Mouse (Mus musculus) yolk sac, embryonic 10.5 days (tissue): ENCODE data around the gene C7.
A peak's percentile ranks its signal among the peaks of the same experiment; 100 is the strongest.
"Not testable (repeated sequence)": the region's sequence is repeated elsewhere in the genome, so short reads cannot be mapped to it uniquely, and the experiment has no call there.

Experiments
- DNase-seq: peaks from one replicate; pipeline ENCODE4 v3.0.0-alpha.2; 2017; ENCODE audit warnings: low spot score

The C7 gene

DNA sequence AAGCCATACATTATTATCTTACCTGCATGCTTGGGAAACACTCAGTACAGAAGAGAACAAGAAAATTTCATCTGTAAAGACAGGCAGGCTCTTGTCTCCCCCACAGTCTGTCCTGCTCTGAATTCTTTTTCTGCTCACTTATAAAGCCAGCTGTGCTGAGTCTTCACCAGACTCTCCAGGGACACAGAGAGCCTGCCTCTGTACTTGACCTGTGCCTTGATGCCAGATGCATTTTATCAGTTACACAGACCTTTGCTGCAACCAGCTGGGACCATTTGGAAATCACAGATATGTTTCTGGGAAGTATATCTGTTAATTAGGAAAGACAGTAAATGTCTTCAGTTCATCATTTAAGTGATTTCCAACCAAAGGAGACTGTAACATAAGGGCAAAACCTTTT is at the start of gene C7:
Gene C7, minus strand, starts transcription at position 106 of the 400 bp plus-strand sequence.
- no peak for DNase-seq

DNA sequence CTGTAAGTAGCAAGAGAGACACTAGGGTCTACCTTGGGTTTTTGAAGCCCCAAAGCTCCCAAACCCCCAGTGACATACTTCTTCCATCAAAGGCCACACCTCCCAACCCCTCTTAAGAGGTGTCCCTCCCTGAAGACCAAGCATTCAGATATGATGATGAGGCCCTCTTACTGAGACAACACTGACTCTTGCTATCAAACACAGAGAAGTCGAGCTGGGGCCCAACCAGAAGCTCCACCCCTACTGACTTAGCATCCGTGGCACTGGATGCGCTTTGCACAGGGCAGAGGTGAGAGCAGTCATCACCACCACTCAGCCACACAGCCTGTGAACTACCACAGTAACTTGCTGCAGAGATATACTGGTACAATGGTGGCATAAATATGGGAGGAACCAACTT is 49.1 kb upstream of the C7 start:
- no peak for DNase-seq

DNA sequence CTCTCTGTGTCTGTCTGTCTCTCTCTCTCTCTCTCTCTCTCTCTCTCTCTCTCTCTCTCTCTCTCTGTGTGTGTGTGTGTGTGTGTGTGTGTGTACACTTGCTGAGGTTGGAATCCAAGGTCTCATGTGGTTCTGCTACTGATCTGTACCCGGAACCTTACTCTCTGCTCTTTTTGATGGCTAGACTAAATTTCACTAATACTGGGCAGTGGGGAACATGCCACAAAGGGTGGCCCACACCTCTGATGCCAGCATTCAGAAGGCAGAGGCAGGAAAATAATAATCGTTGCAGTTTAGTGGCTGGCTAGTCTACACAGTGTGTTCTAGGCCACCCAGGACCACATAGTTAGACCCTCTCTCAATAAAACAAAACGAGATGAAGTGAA is 45.1 kb upstream of the C7 start:
- DNase-seq, result no peak

DNA sequence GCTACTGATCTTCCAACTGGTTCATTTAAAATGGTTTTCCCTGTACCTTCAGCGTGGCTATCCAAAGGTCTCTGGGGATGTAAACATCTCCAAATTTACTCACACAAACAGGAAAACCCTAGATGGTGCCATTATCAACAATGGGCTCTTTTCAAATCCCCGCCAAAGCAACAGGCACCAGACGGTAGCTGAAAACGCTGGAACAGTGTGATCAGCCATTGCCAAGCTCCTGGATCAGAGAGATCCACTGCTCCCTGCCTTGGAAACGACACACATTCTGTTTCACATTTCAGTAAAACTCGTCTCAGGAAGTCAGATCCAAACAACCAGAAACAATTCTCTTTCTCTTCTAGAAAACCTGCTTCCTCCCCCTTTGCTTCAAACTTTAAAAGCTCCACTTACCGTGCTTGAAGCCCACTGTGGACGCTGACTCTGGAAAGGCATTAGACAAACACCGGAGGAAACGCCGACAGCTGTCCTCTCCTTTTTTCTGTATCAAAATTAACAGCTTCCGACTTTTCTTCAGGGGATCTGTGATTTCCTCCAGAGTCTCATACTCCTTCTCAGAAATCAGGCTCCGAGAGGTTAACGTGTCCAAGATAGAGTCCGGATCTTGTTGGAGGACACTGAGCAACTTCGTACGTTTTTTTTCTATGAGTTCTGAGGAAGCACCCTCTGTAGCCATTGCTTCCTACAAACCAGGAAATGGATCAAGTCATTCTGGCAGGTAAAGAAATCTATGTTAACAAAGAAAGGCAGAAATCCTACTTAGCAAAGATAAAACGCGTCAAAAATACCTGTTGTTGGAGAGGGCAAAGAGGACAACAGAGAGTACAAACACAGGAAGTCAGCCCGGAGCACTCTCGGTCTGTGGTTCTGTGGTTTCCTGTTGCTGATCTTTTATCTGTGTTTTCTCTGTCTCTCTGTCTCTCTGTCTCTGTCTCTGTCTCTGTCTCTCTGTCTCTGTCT is 44.4 kb upstream of the C7 start, which contains the start of gene Card6:
Gene Card6, minus strand, starts transcription at position 854 of the 969 bp plus-strand sequence.
- DNase-seq, result peak; percentile 40

DNA sequence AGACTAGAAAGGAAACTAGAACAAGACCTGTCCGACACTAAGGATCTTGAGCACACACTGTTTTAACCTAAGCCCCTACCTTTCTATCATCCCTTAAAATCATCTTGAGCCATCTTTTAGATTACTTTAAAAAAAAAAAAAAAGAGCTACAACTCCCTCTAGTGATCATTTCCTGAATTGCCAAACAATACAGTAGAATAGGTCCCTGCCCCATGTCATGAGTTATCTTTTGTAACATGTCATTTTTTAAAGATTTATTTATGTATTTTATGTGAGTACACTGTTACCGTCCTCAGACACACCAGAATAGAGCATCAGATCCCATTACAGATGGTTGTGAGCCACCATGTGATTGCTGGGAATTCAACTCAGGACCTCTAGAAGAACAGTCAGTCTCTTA is 42.8 kb upstream of the C7 start:
- DNase-seq, result no peak

DNA sequence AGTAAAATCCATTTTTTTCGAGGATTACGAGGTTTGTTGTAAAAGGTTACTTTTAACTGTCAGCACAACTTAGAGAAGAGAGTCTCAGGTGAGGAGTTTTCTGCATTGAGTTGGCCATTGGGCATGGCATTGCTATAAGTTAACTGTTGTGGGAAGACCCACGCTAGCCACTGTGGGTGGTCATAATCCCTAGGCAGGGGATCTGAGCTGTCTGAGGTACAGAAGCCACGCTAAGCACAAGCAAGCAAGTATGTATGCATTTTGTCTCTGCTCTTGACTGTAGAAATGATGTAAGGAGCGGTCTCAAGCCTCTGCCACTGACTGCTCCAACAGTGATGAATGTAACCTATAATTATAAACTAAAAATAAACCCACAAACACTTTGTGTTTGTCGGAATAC is 42.4 kb upstream of the C7 start:
- no peak for DNase-seq

DNA sequence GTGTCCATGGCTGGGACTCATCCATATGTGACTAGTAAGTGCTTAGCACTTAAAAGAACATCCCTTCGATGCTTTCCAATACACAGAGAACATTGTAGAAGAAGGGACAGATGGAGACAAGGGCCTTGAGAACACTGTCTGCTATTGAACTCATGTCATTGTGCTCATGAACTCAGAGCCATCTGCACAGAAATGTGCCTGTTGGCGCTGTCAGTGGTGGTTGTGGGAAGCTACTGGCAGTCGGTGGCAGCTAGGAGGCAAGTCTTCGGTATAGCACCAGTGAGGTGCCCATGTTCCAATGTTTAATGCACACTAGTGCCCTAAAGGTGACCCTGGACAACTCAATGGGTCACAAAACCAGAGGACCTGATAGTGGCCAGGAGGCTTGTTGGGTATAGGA is 38.8 kb upstream of the C7 start:
- DNase-seq, result no peak

DNA sequence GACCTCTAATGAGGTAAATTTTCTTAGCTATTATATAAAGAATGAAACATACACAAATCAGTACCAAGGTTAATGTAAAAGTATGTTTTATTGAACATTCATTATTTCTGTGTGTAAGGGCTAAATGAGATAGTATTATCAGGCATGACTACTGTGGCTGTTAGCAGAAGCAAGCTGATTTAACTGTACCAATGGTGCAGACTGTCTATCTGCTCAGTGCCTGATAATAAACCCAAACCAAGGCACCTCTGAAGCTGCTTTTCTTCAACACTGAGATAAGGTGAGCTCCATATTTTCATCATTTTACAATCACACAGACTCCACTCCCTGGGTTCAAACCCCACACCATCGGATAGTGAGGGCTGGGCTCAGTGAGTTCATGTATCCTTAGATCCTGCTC is 33.8 kb upstream of the C7 start:
- no peak for DNase-seq

DNA sequence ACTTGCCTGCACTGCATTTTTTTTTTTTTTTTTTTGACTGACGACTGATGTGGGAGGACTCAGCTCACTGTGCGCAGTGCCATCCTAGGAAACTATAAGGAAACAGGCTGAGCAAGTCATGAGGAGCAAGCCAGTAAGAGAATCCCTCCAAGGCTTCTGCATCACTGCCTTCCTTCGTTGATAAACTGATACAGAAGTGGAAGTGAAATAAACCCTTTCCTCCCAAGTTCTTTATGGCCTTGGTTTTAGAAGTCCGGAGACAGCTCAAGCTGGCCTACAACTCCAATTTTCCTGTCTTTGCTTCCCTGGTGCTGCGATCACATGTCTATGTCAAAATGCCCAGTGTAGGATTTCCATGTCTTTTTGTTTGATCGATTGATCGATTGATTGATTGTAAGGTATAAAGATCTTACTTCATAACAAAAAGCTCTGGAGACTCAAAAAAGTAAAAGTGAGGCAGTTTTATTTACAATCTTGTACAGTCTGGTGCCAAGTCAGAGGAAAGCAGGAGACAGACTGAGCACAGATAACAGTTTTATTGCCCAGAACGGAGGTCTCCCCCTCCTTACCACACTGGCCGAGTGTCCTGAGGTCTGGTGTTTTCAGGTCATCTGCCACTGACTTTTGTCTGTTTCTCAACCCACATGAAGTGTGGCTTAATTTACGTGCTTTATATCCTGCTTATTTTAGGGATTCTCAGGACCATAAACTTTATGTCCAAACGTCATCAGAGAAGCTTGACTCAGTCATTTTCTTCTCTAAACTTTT is 32.2 kb upstream of the C7 start:
- no peak for DNase-seq

DNA sequence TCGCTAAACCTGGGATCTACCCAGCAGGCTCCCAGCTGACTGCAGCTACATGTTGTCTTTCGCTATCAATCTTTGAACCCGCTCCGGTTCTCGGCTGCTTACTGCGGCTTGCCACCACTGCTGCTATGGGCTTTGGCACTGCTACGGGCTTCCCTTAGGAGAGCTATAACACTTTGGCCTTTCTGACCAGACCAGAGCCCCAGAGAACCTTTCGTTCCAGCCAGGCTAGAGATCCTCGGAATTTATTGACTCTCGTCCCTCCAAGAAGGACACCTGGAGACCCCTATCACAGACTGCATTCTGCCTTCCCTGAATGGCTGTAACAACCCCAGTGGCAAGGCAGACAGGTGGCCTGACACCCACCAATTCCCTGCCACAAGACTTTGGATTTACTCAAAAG is 26.6 kb upstream of the C7 start:
- DNase-seq, result no peak

DNA sequence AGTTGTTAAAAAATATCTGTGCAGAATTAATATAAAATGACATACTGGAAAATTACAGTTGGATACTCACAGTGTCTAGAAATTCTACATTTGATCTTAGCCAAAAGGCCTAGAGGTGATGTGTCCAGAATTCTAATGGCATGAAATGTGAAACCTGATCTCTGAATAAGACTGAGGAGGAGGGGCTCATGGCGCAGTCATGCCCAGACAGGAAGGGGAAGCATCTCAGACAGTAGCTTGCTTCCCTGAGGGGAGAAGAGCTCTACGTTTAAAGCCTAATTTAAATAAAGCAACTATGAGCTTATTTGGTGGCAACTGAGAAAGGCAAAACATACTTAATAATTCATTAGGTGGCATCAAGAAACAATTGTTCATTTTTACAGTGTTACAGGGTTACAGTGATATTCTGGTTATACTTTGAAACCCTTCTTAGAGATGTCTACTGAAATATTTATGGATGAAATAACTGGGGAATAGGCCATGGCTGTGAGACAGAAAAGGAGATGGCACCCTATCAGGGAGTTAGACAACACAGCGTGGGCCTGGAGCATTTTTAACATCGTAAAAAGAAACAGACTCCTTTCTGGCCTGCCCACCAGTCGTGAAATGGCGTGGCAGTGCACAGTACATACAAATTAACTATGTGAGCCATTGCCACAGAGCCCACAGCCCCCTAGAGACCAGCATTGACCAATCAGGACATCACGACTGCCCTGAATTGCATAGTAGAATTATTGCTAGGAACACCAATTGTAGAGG is 25.5 kb upstream of the C7 start:
- no peak for DNase-seq

DNA sequence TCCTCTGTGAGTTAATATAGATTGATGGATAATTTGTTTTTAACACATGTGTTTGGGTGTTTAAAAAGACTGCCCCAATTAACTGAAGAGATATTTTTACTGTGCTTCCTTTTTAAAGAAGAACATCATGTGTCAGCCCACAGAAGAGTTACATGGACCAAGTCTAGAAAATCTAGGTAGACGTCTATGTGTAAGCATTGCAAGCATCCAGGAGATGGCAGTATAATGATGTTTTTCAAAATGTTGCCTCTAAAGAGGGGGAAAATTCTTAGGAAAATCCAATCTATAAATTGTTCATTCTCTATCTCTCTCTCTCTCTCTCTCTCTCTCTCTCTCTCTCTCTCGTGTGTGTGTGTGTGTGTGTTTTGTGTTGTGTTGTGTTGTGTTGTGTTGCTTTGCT is 22.6 kb upstream of the C7 start:
- no peak for DNase-seq

DNA sequence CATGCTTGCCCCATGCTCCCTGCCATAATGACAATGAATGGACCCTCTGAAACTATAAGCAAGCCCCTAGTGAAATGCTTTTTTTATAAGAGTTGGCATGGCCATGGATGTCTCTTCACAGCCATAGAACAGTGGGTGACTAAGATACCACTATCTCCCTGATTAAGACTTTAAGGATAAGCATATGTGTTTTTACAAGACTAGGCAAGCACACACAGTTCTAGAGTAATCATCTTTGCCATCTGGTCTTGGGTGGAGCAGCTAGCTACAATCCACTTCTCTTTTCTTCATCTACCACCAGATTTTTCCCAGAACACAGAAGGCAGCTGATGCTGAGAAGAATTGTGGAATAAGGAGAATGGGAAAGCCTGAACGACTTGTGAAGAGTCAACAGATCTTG is 17.7 kb upstream of the C7 start:
- DNase-seq, result no peak

DNA sequence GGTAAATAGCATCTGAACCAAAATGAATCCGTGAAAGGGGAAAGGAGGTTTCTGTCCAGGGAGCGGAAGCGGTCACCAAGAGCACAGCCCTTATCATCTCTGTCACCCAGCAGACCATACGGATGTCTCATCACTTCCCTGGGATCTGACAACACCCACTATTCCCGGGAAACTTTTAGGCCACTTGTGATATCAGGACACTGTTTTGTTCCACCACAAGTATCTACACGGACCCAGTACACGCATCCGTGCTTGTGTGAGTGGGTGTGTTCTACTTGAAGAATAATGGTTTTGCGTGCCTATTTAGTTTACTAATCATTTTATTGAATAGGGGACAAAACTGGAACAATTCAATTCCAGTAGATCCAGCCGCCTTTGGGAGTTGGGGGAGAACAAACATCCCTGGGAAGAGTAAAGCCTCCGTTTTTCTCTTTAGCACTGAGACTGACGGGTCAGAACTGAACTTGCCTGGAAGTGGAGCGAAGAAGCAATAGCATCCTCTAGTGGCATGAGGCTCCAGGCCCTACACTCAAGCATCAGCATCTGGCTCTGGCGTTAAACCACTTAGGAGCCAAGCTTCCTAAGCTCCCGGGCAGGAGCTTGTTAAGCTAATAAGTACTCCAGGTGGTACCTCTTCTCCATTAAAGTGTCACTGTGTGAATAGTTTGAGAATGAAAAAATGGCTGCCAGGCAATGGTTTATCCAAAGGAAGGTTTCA is 5.4 kb upstream of the C7 start:
- DNase-seq, result no peak

DNA sequence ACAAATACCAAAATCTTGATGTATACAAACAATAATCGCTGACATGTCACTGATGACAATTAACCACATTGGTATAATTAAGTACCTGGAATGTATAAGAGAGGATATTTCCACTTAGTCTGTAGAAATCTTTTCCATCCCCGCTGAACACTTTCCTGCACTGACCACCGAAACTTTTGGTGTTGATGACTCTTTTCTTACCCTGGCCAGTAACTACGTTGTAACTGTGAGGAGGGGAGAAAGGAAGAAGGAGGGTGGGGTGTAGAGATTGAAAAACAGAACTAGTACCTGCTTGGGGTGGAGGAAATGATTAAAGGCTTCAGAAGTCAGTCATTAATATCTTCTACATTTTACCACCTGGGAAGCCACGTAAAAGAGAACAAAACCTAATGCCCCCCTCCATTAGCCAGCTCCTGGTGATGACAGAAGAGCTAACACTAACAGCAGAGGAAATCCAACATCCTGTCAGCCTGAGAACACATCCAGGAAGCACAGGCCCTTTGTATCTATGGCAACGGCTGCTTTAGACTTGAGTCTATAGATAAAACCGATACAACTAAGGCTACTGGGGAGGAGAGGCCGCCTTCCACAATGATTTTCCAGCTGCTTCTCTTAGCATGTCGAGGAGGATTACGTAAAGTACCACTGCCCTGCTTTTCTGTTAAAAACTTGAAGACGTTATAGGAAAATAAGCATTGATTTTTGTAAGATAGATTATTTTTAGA is 17.8 kb downstream of the C7 start:
- DNase-seq, result no peak

DNA sequence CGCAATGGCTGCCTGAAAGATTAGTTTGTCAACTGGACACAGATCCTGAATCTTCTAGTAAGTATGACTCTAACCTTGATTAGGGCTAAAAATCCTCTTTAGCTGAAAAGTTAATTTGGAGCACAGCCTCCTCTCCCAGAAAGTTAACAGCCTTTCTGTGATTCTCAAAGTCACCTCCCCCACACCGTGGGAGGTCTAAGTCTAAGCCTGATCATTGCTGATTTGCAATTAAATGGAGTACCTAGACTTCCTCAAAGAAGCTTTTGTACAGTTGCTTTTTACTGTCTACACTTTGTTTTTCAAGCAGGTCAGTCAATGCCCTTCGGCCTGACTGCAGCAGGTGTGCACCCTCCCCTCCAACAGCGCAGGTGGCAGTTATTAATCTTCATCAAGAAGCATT is 34.3 kb downstream of the C7 start:
- DNase-seq, result no peak

DNA sequence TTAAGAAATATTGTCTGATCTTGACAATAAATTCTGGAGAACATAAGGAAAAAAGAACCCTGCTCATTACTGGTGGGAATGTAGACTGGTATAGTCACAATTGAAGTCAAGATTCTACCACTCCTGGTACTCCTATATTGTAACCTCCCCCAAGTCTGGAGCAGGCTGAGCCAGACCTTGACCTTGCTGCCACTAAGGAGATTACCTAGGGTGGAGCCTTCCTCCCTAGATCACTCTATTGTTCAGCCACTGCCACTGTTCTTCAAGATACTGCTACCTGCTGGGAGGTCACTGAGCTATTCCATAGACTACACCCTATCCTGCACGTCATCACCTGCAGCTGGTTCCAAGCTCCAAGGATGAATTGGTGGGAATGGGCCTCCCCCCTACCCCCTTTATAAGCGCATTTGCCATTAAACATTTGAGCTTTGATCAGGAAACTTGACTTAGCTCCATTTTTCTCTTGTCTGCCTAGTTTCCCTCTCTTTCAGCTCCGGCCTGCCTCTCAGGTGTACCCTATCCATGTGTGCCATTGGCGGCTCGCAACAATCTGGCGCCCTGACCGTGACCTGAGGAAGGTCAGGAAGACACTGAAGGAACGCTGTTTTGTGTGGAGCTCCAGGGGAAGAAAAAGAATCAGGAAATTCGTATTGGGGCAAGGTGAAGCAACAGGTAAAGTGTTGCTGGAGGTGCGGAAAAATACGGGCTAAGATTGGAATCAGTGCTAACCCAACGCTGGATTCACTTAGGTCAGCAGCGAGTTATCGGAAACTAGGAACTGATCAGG is 39.9 kb downstream of the C7 start:
- not testable (repeated sequence) for DNase-seq

DNA sequence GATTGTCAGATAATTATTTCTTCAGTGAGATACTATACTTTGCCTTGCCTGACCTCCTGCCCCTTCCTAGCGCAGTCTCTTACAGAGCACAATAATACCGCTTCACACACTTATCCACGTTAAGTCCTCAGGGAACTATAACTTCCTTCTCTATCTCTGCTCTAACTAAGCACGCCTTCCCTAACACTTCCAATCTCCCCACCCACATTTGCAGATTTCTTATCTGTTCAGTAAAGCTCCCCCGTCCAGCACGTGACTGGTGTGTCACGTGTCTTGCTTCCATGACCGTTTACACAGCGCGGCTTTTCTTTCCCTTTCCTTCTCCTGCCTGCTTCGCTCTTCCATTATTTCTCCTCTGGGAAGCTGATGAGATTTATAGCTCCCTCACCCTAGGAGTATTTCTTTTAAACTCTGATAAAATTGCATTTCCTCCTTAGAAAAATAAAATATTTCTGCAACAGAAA is 53.9 kb downstream of the C7 start:
- peak; percentile 66 for DNase-seq

DNA sequence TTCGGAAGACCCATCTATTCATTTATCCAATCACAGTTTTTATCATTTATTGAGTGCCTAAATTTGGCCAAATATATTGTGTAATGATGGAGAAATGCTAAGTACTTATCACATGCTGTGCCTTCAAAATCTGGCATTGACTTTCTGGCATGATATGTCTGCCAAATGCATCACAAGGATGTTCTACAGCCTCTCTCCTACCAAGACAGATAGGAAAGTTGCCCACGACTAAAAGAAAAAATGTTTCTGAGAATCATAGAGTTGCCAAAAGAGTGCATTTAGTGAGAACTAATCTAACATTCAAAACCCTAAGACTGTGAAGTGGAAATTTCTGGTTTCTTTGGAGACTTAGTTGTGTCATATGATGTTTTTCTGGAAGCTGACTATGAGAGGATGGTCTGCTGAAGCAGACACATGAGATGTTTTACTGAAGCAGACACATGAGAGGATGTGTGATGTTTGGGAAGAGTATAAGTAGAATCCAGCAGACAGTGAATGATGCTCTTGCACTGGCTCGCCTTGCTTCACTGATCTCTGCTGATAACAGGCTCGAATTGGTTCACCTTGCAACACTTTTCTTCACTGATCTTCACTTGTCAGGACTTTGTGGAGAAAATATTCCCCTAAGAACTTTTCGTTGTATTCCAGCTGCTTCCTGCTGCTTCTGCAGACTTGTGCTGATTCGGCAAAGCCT is 59.9 kb downstream of the C7 start:
- no peak for DNase-seq

DNA sequence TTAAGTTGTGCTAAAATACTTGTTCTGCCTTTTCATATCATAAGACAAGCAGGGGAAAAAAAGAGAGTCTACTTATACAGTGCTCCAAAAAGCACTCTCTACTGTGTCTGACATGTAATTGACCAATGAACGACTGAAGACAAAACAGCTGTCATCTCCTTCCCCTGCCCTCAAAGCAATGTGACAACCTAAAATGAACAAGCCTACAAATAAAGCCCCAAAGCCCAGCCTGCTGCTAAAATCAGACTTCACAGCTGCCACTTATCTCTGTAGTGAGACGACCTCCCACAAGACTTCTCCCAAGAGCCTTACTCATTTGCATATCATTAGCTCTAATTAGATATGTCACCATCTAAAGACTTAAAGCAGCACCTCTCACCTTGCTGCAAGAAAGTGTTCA is 60.6 kb downstream of the C7 start:
- DNase-seq, result no peak
